ENCODE assay signal across 10 mouse cellular contexts in the genomic region with DNA sequence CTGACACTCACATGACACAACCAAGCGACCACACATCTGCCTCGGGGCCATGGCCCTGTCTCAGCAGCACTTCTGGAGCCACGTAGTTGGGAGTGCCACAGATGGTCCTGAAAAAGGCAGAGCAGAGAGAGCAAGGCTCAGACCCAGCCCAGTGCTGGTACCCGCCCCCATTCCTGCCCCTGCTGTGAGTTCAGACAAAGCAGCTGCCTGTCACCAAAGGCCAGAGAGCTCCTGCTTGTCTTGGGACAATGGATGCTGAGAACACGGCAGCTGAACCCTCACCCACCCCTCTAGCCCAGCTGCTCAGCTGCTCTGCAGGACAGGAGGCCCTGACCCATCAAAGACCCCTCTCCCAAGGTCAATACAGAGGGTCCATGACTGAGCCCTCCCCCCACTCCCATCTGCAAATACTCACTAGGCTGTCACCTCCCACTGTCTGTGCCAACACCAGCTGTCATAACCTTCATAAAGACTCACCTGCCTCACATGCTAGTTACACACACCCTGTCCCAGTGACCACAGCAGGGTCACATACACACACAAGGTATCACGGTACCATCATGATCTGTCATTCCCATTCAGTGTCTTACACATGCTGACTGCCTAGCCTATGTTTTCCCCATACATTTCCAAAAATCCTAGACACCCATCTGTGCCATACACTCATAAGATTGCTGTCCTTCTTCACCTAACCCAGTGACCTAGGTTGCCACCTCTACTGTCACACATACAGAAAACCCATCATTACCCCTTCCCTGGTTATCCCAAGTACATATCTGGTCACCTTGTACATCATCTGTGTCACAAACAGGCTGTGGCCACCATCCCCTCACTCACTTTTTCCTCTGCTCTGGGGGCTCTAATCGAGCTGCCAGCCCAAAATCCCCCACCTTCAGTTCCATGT. TPM values are rescaled to one million over a fixed set of nuclear protein-coding genes. Genes with fewer than 3 reads are reported as not detected.
DNase-seq lines count a peak whose midpoint lies in the region; ATAC-seq and TF ChIP-seq lines count a peak whose summit lies in the region.
"Had no signal": no experiment of that assay in that cellular context is flagged by ENCODE, and none has a peak within 500 bp of the region (broad histone marks: within the 10 kb centered on the region; RNA-seq: fewer than 3 reads in every experiment).

No protein-coding gene starts in this region.

- peak overlapping the region in 1 of 2 experiments; percentile 78; a peak in 2 of 4 replicates for H3K4me3 ChIP-seq in heart, embryonic 14.5 days (ENCODE audit: control insufficient read depth in 1 of 2, insufficient read depth in 1 of 2, low read depth in 1 of 2, low read length in 2 of 2)
- H3K4me3 ChIP-seq in heart, adult 2 months, result no peak overlapping the region
- H3K4me3 ChIP-seq in hindbrain, embryonic 14.5 days (replicated peaks; ENCODE audit: low read length), result peak overlapping the region; percentile 89
- peak overlapping the region; percentile 77 for H3K4me3 ChIP-seq in midbrain, embryonic 15.5 days

- no peak for DNase-seq in heart, adult 2 months
- peak; percentile 95 for DNase-seq in ZHBTc4 (ENCODE audit: low read depth, low spot score)
- DNase-seq in hindbrain, embryonic 14.5 days (ENCODE audit: low spot score), result no peak
- no peak for DNase-seq in c-Kit-positive CD71-positive TER-119-positive erythroid progenitor cells, embryonic 14.5 days (ENCODE audit: low spot score)
- no peak for DNase-seq in cerebellum, postnatal 25 days
- no peak for DNase-seq in kidney, postnatal 10 days

- 45% methylated on average over 7 of the region's 7 CpGs for WGBS in heart, embryonic 14.5 days
- 60% methylated on average over 7 of the region's 7 CpGs for WGBS in heart, adult 2 months
- 5% methylated on average over 7 of the region's 7 CpGs for WGBS in hindbrain, embryonic 14.5 days
- 10% methylated on average over 7 of the region's 7 CpGs for WGBS in midbrain, embryonic 15.5 days

- H3K9ac ChIP-seq in heart, embryonic 14.5 days (ENCODE audit: low read length), result no peak overlapping the region
- no peak overlapping the region for H3K9ac ChIP-seq in heart, adult 2 months (ENCODE audit: low read depth, low read length)
- peak overlapping the region; percentile 87 for H3K9ac ChIP-seq in hindbrain, embryonic 14.5 days
- peak overlapping the region; percentile 78 for H3K9ac ChIP-seq in midbrain, embryonic 15.5 days

- no peak for TF ChIP-seq POLR2A in heart, adult 2 months (IDR thresholded peaks at IDR 0.05; ENCODE audit: insufficient read depth, low read depth, low read length)

- H3K79me2 ChIP-seq in heart, adult 2 months (replicated peaks; ENCODE audit: control insufficient read depth, insufficient read depth, low read length), result no peaks in the 10 kb centered on the region

- H3K27ac ChIP-seq in heart, embryonic 14.5 days (replicated peaks in 1 of 2; ENCODE audit: control insufficient read depth in 1 of 2, insufficient read depth in 1 of 2, low read depth in 2 of 2, low read length in 2 of 2), result no peak overlapping the region
- H3K27ac ChIP-seq in heart, adult 2 months, result no peak overlapping the region
- 0 out of 2 replicates have a peak overlapping the region, but pooled peaks have one; percentile 0 for H3K27ac ChIP-seq in hindbrain, embryonic 14.5 days
- no peak overlapping the region for H3K27ac ChIP-seq in midbrain, embryonic 15.5 days

- no peaks in the 10 kb centered on the region for H3K9me3 ChIP-seq in heart, embryonic 14.5 days (ENCODE audit: control insufficient read depth, low read length)
- H3K9me3 ChIP-seq in hindbrain, embryonic 14.5 days (ENCODE audit: control insufficient read depth, low read length), result no peaks in the 10 kb centered on the region
- no peaks in the 10 kb centered on the region for H3K9me3 ChIP-seq in midbrain, embryonic 15.5 days

- TF ChIP-seq CTCF in heart, adult 2 months (IDR thresholded peaks at IDR 0.05), result no peak

- peaks cover 9% of the 10 kb centered on the region for H3K27me3 ChIP-seq in heart, embryonic 14.5 days (ENCODE audit: control insufficient read depth, insufficient read depth, low read length)
- H3K27me3 ChIP-seq in heart, adult 2 months (ENCODE audit: control insufficient read depth, insufficient read depth, low read length), result no peaks in the 10 kb centered on the region
- no peaks in the 10 kb centered on the region for H3K27me3 ChIP-seq in hindbrain, embryonic 14.5 days (ENCODE audit: control insufficient read depth, insufficient read depth, low read length)
- H3K27me3 ChIP-seq in midbrain, embryonic 15.5 days (replicated peaks), result no peaks in the 10 kb centered on the region

- intact Hi-C loops in heart, adult 2 months (cut with DNase I), result no loop called here

- peaks cover 10% of the 10 kb centered on the region; the same call in 1 of the 2 replicates for H3K36me3 ChIP-seq in heart, embryonic 14.5 days (ENCODE audit: control insufficient read depth, insufficient read depth, low read length)
- H3K36me3 ChIP-seq in heart, adult 2 months (ENCODE audit: control insufficient read depth, insufficient read depth, low read length), result no peaks in the 10 kb centered on the region
- peaks cover 37% of the 10 kb centered on the region for H3K36me3 ChIP-seq in hindbrain, embryonic 14.5 days (replicated peaks; ENCODE audit: control insufficient read depth, insufficient read depth)
- H3K36me3 ChIP-seq in midbrain, embryonic 15.5 days (replicated peaks), result peaks cover 7% of the 10 kb centered on the region; the same call in 1 of the 2 replicates

- H3K4me2 ChIP-seq in heart, embryonic 14.5 days (ENCODE audit: low read length), result peak overlapping the region; percentile 99
- peak overlapping the region; percentile 85 for H3K4me2 ChIP-seq in hindbrain, embryonic 14.5 days (replicated peaks)
- H3K4me2 ChIP-seq in midbrain, embryonic 15.5 days, result peak overlapping the region; percentile 77

- ATAC-seq in heart, embryonic 14.5 days (ENCODE audit: insufficient number of reproducible peaks, insufficient read depth, low FRiP score, low read depth), result no peak
- no peak for ATAC-seq in hindbrain, embryonic 14.5 days (ENCODE audit: low FRiP score)
- 0 out of 2 replicates have a peak, but pooled peaks have one; percentile 4 for ATAC-seq in midbrain, embryonic 15.5 days (replicated peaks)

- no peak for TF ChIP-seq EP300 in heart, adult 2 months (IDR thresholded peaks at IDR 0.05; ENCODE audit: insufficient read depth, low read depth, low read length)

- peaks cover 0 to 5% of the 10 kb centered on the region in 2 experiments; a peak in 1 of 4 replicates for H3K4me1 ChIP-seq in heart, embryonic 14.5 days (ENCODE audit: control insufficient read depth in 2 of 2, insufficient read depth in 2 of 2, low read length in 2 of 2)
- peaks cover 10% of the 10 kb centered on the region for H3K4me1 ChIP-seq in heart, adult 2 months (ENCODE audit: control insufficient read depth, insufficient read depth, low read length)
- peaks cover 19% of the 10 kb centered on the region for H3K4me1 ChIP-seq in hindbrain, embryonic 14.5 days (replicated peaks; ENCODE audit: control insufficient read depth, insufficient read depth, low read length)
- peaks cover 27% of the 10 kb centered on the region for H3K4me1 ChIP-seq in midbrain, embryonic 15.5 days

RNA-seq across cellular contexts. Expression of a gene that starts 1.6 kb away (rescaled TPM):
- polyA plus RNA-seq in heart, embryonic 14.5 days (2014; fragmentation: Nextera tagmentation; extraction: Ambion mirVana), result 1.6 and 2.0 TPM in 2 replicates
- 1 to 10 TPM; 1.4 to 1.9 TPM for total RNA-seq in heart, adult 2 months (2021)
- 4.5 and 4.7 TPM in 2 replicates for polyA plus RNA-seq in heart, adult 2 months (2012; rRNA removed)
- 17.4 and 21.7 TPM in 2 replicates for polyA plus RNA-seq in hindbrain, embryonic 14.5 days (2014; fragmentation: Nextera tagmentation; extraction: Ambion mirVana)
- 19.1 and 19.3 TPM in 2 replicates for polyA plus RNA-seq in midbrain, embryonic 15.5 days (2015; fragmentation: Nextera tagmentation; extraction: Ambion mirVana)

RNA-seq across cellular contexts. Expression of a gene that starts 5.5 kb away (rescaled TPM):
- polyA plus RNA-seq in heart, embryonic 14.5 days (2014; fragmentation: Nextera tagmentation; extraction: Ambion mirVana), result not detected in 2 replicates
- total RNA-seq in heart, adult 2 months (2021), result not detected
- 0.29 and 4.2 TPM in 2 replicates for polyA plus RNA-seq in heart, adult 2 months (2012; rRNA removed)
- polyA plus RNA-seq in hindbrain, embryonic 14.5 days (2014; fragmentation: Nextera tagmentation; extraction: Ambion mirVana), result 0.82 and 1.6 TPM in 2 replicates
- polyA plus RNA-seq in midbrain, embryonic 15.5 days (2015; fragmentation: Nextera tagmentation; extraction: Ambion mirVana), result 0.42 TPM in 1 of 2 replicates, not detected in the other
- total RNA-seq: left cerebral cortex, postnatal 25 days had no signal

RNA-seq across cellular contexts. Expression of a gene that starts 6.6 kb away (rescaled TPM):
- 2.5 and 3.8 TPM in 2 replicates for polyA plus RNA-seq in heart, embryonic 14.5 days (2014; fragmentation: Nextera tagmentation; extraction: Ambion mirVana)
- total RNA-seq in heart, adult 2 months (2021), result 1 to 10 TPM; 2.9 to 3.2 TPM
- polyA plus RNA-seq in heart, adult 2 months (2012; rRNA removed), result 6.6 and 12.2 TPM in 2 replicates
- polyA plus RNA-seq in hindbrain, embryonic 14.5 days (2014; fragmentation: Nextera tagmentation; extraction: Ambion mirVana), result 3.1 and 3.2 TPM in 2 replicates
- 3.9 and 4.3 TPM in 2 replicates for polyA plus RNA-seq in midbrain, embryonic 15.5 days (2015; fragmentation: Nextera tagmentation; extraction: Ambion mirVana)

RNA-seq across cellular contexts. Expression of a gene that starts 23.9 kb away (rescaled TPM):
- polyA plus RNA-seq in heart, embryonic 14.5 days (2014; fragmentation: Nextera tagmentation; extraction: Ambion mirVana), result 784 and 900 TPM in 2 replicates
- total RNA-seq in heart, adult 2 months (2021), result 100 to 1,000 TPM; 553 to 608 TPM
- 315 and 381 TPM in 2 replicates for polyA plus RNA-seq in heart, adult 2 months (2012; rRNA removed)
- 549 and 672 TPM in 2 replicates for polyA plus RNA-seq in hindbrain, embryonic 14.5 days (2014; fragmentation: Nextera tagmentation; extraction: Ambion mirVana)
- 430 and 431 TPM in 2 replicates for polyA plus RNA-seq in midbrain, embryonic 15.5 days (2015; fragmentation: Nextera tagmentation; extraction: Ambion mirVana)

RNA-seq across cellular contexts. Expression of a gene that starts 36.3 kb away (rescaled TPM):
- 1.8 and 2.0 TPM in 2 replicates for polyA plus RNA-seq in heart, embryonic 14.5 days (2014; fragmentation: Nextera tagmentation; extraction: Ambion mirVana)
- total RNA-seq in heart, adult 2 months (2021), result under 1 TPM; 0.70 to 0.86 TPM
- 2.4 and 3.2 TPM in 2 replicates for polyA plus RNA-seq in heart, adult 2 months (2012; rRNA removed)
- 5.6 and 7.7 TPM in 2 replicates for polyA plus RNA-seq in hindbrain, embryonic 14.5 days (2014; fragmentation: Nextera tagmentation; extraction: Ambion mirVana)
- polyA plus RNA-seq in midbrain, embryonic 15.5 days (2015; fragmentation: Nextera tagmentation; extraction: Ambion mirVana), result 7.7 and 9.0 TPM in 2 replicates
- total RNA-seq: MEL had no signal

Comparison
In these comparisons a context has a peak if more than half of its experiments do, and no peak if none do; other contexts are left out.
1. H3K9ac ChIP-seq: peak in hindbrain, embryonic 14.5 days (single experiment) and midbrain, embryonic 15.5 days (single experiment); none in heart, embryonic 14.5 days (single experiment) and heart, adult 2 months (single experiment).
2. Peak in every context shown above with its lines, with median percentiles within 50 percentile points of each other: H3K4me2 ChIP-seq.